Mouse (Mus musculus) monocyte, adult 2 months (primary cell): ENCODE data around the gene Lrch3.
"Not testable (repeated sequence)": the region's sequence is repeated elsewhere in the genome, so short reads cannot be mapped to it uniquely, and the experiment has no call there.

Experiments used
- DNase-seq, 2 experiments: peaks; one replicate each; pipeline ENCODE4 v3.0.0; 2022; ENCODE audit warnings: low spot score in 2 of 2, low read depth in 1 of 2

Lrch3 gene

DNA sequence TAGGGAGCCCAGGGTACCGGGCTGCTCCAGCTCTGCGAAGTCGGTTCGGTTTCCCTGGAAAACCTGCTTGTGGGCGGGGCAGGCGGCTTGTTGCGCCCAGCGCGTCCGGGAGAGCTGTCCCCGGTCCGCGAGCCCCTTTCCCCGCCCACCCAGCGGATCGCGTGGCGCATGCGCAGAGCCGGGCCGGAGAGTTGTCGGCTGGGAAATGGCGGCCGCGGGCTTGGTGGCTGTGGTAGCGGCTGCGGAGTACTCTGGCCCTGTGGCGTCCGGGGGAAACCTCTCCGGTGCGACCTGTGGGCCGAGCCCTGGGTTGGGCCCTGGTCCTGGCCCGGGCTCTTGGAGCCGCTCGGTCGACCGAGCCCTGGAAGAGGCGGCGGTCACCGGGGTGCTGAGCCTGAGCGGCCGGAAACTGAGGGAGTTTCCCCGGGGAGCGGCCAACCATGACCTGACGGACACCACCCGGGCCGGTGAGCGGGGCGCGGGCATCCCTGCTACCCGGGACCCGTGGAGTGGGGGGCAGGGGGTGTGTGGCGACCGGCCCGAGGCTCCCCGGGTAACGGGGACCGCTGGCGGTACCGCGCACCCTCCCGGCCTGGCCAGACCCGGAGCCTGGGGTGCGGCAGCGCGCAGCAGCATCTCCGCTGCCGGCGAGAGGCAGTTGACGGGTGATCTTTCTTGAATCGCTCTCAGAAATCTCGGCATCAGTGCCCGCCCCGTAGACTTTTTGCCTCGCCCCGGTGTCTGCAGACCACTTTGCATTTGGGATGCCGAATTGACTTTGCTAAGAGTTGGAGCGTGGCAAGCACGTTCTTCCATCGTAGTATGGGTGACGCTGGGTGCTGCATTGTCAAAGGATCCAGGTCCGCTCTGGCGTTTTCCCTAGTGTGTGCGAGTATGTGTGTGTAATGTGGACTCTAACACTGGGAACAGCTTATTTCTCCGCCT lies at the start of gene Lrch3:
Gene Lrch3 (plus strand): TSS at position 164 of the 945 bp plus-strand sequence.
- peak; percentile 74 to 87 for DNase-seq

DNA sequence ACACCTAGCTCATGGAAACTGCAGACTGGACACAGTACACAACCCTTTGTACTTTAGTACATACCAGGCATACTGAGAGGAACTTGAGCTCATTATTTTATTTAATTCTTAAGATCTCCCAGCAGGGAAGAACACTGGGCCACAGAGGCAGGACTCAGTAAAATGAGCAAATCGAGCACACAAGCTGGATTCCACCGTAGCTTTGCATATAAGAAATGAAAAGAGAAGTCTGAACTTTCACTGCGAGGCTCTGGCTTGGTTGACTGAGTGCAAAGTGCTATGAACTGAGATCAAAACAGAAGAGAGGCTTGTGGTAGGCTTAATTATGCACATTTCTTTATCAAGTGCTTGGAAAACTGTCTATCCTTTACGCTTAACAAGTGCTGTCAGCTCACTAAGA lies 48.5 kb upstream of the Lrch3 start:
- DNase-seq, result no peak

DNA sequence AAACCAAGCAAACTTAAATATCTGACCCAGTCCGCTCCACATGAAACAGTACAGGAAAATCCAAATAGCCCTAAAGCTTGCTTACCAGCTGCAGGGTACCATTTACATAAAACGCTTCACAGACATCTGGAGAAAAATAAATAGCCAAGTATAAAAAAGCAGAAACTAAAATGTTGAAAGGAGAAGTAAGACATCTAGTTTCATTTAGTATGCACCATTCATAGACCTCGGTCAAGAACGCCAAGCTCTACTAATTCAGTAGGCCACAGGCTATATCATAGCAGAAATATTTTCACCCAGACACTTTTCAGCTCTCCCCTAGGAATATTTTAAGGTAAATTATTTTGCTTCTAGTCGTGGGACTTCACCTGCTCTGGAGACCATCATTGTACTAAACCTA lies 47.2 kb upstream of the Lrch3 start:
- DNase-seq, result no peak

DNA sequence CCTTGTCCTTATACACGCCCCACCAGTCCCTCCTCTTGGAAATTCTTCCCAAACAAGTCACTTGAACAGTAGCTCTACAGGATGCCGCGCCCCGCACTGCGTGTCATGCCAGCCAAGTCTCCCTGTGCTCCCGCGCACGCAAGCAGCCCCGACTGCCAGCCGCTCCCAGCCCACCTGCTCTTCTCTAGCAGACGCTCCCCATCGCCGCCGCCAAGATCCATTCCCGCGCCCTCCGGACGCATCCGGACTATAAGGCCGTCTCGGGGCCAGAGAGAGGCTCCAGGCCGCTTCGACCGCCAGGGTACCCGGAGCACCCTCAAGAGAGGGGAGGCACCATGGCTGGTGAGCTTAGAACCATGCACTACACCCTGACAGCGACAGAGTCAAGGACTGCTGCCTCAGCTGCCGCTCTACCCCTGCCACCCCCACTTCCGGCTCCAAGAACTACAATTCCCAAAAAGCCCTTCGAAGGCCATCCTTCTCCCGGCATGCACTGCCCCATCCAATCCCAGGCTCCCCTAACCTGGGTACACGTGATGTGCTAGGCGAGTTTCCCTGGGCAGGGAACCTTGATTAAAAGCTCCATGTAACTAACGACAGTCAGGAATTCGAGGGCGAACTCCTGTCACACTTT lies 45.9 kb upstream of the Lrch3 start:
- peak; percentile 59 to 74 for DNase-seq

DNA sequence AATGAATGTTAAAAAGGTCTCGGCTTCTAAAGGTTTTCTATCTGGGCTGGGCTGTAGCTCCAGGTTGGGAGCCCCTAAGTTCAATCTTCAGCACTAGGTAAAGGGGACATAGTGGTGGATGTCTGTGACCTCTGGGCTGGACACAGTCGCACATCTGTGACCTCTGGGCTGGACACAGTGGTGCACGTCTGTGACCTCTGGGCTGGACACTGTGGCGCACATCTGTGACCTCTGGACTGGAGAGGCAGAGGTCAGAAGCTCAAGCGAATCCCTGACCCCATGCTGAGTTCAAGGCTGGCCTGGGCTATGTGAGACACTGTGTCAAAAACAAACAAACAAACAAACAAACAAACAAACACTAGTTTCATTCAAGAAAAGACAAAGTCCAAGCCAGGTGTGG lies 43.7 kb upstream of the Lrch3 start:
- DNase-seq, result no peak

DNA sequence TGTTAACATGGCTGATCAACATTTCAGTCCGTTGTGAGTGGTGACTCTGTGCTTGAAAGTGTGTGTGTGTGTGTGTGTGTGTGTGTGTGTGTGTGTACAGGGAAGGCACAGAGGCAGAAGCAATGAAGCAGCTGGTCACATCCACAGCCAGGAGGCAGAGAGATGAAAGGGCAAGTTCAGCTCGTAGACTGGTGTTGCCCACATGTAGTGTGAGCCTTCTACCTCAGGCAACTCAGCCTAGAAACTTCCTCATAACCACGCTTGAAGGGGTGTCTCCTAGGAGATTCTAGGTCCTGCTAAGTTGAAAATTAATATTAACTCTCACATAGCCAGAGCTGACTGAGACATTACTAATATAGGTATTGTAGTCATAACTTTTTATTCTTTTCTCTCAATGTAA lies 40.5 kb upstream of the Lrch3 start:
- DNase-seq, result no peak

DNA sequence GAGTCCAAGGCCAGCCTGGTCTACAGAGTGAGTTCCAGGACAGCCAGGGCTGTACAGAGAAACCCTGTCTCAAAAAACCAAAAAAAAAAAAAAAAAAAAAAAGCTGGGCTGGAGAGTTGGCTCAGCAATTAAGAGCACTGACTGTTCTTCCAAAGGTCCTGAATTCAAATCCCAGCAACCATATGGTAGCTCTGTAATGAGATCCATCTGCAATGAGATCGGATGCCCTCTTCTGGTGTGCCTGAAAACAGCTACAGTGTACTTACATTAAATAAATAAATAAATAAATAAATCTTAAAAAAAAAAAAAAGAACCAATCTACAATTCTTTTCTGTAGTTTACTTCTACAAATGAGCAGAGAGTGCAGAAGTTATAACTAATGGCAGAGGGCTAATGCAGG lies 38.6 kb upstream of the Lrch3 start:
- not testable (repeated sequence) for DNase-seq

DNA sequence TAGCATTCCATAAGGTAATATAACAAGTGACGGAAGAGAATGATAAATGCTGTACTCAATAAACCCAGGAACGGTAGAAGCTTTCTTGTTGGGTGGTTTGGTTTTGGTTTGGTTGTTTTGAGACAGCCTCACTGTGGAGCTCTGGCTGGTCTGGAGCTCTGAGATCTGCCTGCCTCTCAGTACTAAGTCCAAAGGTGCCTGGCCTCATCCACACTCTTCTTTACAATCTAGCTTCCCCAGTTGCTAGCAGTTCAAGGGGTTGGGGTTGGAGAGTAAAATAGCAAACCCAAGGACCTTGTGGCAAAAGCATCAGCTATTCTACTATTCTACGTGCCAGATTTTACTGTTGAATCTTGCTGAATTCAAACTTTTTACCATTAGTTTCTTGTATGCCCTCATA lies 38.1 kb upstream of the Lrch3 start:
- DNase-seq, result no peak

DNA sequence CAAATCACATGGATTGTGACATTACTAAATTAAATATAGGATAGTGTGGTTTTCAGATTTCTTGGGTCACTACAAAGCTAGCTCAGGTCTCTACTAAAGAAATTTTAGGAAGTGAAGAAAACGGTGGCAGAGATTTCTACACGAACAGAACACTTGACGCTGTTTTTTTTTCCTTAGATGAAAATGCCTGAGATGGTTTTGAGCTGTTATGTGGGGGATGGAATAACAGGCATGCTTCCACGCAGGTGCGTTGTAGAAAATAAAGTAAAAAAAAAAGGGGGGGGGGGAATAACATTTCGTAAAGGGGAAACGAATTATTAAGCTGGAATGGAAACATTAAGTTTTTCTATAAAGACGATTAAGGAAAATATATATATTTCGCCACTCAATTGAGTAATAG lies 37.1 kb upstream of the Lrch3 start:
- DNase-seq, result no peak

DNA sequence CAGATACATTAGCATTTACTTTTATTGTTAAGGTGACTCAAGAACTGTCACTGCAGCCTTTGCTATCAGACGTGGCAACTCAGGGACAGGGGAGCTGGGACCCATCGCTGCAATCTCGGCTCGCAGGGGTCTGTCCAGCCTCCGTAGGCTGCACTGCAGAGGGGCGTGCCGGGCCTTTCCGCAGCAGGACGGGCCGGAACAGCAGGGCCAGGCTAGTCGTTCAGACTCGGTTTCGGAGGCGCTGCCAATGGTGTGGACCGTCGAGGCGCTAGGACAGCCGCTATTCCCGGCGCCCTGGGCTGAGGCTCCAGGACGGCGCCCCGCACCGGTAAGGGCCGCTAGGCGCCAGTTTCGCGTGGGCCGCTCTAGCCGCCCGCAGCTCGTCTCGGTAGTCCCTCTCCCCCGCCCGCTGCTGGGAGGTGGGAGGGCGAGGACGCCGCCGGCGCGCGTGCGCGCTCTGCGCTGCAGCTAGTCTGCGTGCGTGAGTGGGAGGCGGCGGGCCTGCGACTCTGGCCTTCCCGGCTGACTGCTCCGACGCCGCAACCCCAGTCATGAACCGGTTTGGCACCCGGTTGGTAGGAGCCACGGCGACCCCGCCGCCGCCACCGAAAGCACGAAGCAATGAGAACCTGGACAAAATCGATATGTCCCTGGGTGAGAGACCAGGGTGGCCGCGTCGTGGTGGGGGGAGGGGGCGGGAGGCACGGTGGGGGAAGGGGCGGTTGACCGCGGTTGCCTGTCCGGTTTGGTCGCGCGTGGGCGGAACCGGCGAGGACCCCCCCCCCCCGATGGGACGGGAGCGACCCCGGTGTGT lies 36.4 kb upstream of the Lrch3 start, which contains the start of the genes Fyttd1 and Rubcn:
Gene Fyttd1 (plus strand): TSS at position 158 of the 814 bp plus-strand sequence.
Gene Rubcn (minus strand): TSS at position 424 of the 814 bp plus-strand sequence.
- DNase-seq, result peak; percentile 83 to 92

DNA sequence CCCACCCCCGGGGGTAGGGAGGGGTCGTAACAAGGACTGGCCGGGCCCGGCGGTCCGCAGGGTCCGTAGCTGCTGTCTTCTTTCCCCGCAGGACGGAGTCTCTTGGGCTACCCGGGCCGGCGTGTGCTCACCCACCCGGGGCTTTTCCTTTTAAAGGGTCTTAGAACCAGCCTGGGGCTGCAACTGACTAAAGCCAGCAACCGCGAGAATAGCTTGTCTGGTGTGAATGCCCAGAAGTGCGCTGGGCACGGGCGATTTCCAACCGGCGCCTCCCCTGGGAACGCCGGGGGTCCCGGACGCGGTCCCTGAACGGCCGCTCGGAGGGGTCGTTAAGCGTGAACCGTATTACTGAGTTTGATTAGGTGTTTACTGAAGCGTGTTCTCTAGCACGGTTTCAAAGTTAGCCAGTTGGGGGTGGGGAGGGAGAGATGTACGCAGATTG lies 35.7 kb upstream of the Lrch3 start:
- DNase-seq, result no peak

DNA sequence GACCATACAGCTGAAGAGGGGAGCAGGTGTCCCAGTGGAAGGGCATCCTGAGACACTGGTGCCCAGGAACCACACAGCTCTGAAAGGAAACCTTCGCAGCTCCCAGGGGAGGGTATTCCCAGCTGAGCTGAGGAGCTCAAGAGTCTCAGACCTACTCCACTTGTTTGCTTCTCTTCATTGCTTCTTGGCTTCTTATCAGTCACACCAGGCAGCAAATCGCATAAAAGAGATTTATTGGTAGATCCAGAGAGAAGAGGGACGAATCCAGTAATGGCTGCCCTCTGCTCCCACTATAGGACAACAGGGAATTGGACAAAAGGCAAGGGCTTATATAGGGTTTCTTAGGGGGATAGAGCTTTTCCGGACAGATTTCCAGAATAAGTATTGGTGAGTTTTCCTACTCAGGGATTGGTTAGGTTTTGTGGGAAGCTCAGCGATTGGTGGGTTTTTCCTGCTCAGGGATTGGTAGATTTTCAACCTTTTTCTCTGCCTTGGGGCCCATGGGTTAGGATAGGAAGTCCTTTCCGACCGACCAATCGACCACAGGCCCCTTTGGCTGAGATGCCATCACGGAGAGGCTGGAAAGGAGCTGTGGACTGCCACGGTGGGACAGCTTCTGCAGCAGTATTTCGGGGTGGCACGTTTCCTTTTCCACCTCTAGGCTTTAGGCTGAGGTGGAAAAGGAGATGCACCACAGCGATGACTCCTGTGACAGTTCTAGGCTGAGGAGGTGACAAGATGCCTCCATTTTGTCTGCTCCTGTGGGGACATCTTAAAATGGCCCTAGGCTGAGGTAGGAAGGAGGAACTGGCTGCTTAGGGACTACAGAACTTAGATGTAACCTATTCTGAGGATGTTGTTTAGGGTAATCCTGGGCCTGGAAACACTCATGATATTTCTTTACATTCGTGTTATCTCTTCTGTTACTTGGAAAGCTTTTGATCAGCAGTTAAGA lies 34.7 kb upstream of the Lrch3 start:
- DNase-seq, result no peak

DNA sequence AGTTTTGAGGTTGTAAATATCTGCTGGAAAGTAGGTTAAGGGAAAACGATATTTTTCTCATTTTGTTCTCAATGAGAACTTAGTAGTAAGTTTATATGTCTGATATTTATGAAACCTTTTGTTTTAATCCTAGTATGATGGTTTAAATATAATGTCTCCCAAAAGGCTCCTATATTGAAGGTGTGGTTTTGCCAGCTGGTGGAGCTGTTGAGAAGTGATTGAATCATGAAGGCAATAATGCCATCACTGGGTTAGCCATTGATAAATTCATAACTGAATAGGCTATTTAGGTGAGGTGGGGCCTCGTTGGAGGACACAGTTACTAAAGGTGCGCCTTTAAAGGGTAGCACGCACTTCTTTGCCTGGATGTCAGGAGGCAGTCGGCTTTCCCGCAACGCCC lies 32.4 kb upstream of the Lrch3 start:
- DNase-seq, result no peak

DNA sequence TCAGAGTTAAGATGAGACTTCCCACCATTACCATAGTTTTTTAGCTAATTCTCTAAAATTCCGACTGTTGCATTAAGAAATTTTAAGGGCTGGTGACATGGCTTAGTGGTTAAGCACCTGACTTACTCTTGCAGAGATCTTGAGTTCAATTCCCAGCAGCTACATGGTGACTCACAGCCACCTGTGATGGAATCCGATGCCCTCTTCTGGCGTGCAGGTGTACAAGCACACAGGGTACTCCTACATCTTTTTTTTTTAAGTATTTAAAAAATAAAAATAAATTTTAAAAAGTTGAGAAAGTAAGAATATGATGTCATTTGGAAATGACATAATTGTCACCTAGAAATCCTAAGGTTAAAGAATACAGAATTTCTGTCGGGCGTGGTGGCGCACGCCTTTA lies 25.9 kb upstream of the Lrch3 start:
- no peak for DNase-seq

DNA sequence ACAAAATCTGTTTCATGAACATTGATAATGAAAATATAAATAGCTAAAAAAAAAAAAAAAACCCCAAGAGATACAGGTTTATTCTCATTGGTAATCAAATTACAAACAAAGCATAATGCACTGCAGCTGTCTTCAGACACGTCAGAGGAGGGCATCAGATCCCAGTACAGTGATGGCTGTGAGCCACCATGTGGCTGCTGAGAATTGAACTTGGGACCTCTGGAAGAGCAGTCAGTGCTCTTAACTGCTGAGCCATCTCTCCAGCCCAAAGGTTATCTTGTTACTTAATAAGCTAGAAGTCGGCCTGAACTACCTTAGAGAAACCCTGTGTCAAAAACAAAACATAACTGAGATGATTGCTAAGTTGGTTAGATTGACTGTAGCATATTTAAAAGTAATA lies 24.0 kb upstream of the Lrch3 start:
- DNase-seq, result no peak

DNA sequence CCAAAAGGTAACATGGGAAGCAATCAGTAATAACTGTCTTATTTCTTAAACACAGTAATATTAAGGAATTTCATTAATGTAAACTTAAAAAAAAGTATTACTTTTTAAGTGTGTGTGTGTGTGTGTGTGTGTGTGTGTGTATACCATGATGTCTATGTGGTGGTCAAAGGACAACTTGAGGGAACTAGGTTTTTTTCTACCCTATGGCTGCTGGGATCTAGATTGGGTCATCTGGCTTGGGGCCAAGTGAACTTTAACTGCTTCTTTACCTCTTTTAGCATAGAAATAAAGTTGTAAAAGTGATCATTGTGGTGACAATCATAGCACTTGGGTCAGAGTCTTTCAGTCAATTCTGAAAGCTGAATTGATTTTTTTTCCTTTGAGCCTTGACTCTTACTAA lies 17.8 kb upstream of the Lrch3 start:
- DNase-seq, result no peak

DNA sequence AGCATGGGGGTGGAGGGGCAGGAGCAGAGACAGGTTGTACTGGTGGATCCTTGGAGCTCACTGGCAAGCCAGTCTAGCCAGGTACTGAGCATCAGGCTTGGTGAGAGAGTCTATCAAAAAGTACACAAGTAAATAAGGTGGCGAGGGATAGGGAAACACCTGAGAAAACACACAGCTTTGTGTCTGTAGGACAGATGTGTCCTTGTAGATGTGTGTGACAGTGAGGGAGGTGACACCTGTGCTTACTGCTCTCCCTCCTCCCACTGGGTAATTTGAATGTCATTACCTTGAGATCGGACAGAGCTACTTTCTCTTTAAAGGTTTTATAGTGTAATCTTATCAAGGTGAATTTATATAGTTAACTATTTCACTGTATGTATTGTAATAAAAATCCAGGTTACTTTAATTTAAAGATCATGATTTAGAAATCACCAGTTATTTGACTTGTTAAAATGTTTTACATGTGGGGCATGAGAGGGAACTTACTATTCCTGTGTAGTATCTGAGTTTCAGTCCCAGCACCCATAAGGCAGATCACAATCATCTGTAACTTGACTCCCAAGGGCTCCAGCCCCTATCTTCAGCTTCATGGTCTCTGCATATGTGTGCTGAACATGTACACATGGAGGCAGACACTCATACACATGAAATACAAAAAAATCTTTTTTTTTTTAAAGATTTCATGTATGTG lies 12.4 kb upstream of the Lrch3 start:
- DNase-seq, result no peak

DNA sequence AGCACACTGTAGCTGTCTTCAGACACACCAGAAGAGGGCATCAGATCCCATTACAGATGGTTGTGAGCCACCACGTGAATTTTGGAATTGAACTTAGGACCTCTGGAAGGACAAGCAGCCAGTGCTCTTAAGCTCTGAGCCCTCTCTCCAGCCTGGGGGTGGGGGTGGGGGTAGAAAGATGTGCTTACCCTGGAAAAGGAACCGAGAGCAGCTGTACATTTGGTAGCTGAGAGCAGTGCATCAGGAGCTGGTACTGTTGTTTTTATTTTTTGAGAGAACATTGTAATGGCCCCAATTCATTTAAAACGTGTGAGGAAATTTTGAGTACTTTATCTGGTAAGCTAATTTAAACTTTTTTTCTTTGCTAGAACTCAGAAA lies 11.9 kb upstream of the Lrch3 start:
- no peak for DNase-seq

DNA sequence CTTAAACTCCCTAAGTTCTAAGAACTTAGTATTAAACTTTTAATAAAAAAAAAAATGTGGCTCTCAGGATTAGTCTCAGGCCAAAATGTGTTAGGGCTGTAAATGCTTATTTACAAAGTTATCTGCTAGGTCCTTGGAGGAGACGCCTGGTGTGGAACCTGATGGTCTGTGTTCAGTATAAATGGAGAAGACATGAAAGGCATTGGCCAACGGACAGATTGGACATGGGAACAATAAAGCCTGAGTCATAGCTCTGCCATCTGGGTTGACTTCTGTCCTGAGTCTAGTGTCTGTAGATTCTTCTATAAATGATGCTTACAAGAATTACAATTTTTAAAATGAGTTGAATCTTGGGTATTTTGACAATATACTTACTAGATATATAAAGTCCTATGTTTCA lies 7.7 kb upstream of the Lrch3 start:
- DNase-seq, result no peak

DNA sequence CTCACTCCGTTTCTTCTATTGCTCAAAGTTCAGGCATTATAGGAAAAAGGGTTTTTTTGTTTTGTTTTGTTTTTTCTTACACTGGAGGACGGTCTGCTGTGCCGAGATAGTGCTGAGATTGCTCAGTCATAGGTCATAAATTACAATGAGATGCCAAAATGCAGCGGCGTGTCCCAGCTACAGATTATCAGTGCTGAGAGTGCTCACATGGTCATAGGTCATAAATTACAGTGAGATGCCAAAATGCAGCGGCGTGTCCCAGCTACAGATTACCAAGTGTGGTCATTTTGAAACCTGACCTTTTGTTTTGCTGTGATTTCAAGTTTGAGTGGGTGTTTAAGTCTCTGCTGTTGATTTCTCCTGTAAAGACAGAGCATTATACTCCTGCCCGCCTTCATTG lies 7.2 kb upstream of the Lrch3 start:
- no peak for DNase-seq
